Mouse (Mus musculus) stomach, postnatal 0 days (tissue): ENCODE results near the gene Sergef. TPM values are rescaled to one million over a fixed set of nuclear protein-coding genes. Genes with fewer than 3 reads are reported as not detected.

ENCODE experiments used
- ATAC-seq: fragments of 200-750 bp; cut with Nextera tagmentation; 2 replicates; pipeline ENCODE4 v1.8.0; 2017; ENCODE audit not compliant: low FRiP score, low TSS enrichment
- DNase-seq: peaks from one replicate; pipeline ENCODE4 v3.0.0-alpha.2; 2016; ENCODE audit warnings: low spot score
- H3K27ac ChIP-seq: fragments of 300-500 bp; sonication (generic); replicated peaks from 2 replicates; pipeline ENCODE4 v1.5.1; 2014; ENCODE audit warnings: mild to moderate bottlenecking, control low read depth
- H3K27me3 ChIP-seq: fragments of 300-500 bp; sonication (generic); 2 replicates; pipeline ENCODE4 v1.6.1; 2014; ENCODE audit warnings: low read length; ENCODE audit not compliant: control insufficient read depth, insufficient read depth
- H3K36me3 ChIP-seq: fragments of 300-500 bp; sonication (generic); 2 replicates; pipeline ENCODE4 v1.6.1; 2014; ENCODE audit warnings: low read length, mixed read lengths; ENCODE audit not compliant: control insufficient read depth, insufficient read depth
- H3K4me1 ChIP-seq: fragments of 300-500 bp; sonication (generic); replicated peaks from 2 replicates; pipeline ENCODE4 v1.6.1; 2014; ENCODE audit warnings: antibody characterized with exemption; ENCODE audit not compliant: control insufficient read depth, insufficient read depth
- H3K4me2 ChIP-seq: fragments of 300-500 bp; sonication (generic); replicated peaks from 2 replicates; pipeline ENCODE4 v1.6.1; 2014; ENCODE audit warnings: low read depth, mild to moderate bottlenecking, control low read depth, moderate library complexity
- H3K4me3 ChIP-seq: fragments of 300-500 bp; sonication (generic); 2 replicates; pipeline ENCODE4 v1.5.1; 2014; ENCODE audit warnings: low read depth, low read length, control low read depth
- H3K9ac ChIP-seq: fragments of 300-500 bp; sonication (generic); 2 replicates; pipeline ENCODE4 v1.6.1; 2014; ENCODE audit warnings: mild to moderate bottlenecking, low read length, control low read depth, mixed read lengths
- H3K9me3 ChIP-seq: fragments of 300-500 bp; sonication (generic); 2 replicates; pipeline ENCODE4 v1.6.1; 2016; ENCODE audit warnings: low read length; ENCODE audit not compliant: control insufficient read depth
- CTCF ChIP-seq: IDR thresholded peaks from 2 replicates; pipeline ENCODE4 v1.5.1; 2016; ENCODE audit warnings: antibody characterized with exemption, low read depth, mild to moderate bottlenecking, moderate library complexity
- EP300 ChIP-seq: optimal IDR thresholded peaks from 2 replicates; pipeline ENCODE3; 2016; ENCODE audit warnings: antibody characterized with exemption
- whole genome bisulfite sequencing: fragments of 180-500 bp; shearing (Covaris S2); extraction: QIAGEN DNeasy Blood & Tissue Kit; methylation state at CpG from one replicate; pipeline ENCODE4 v1.1.7; 2014; 5-methylcytosine and 5-hydroxymethylcytosine counted together
- polyA plus RNA-seq: library from polyadenylated mRNA; unstranded; fragments of >200 nt; fragmentation: Nextera tagmentation; extraction: Ambion mirVana; gene quantifications from 2 replicates; pipeline ENCODE4 v1.2.1, GENCODE M21; 2015

The Sergef gene
- polyA plus RNA-seq, 1 experiment from 2014 or later = 11.4 TPM

DNA sequence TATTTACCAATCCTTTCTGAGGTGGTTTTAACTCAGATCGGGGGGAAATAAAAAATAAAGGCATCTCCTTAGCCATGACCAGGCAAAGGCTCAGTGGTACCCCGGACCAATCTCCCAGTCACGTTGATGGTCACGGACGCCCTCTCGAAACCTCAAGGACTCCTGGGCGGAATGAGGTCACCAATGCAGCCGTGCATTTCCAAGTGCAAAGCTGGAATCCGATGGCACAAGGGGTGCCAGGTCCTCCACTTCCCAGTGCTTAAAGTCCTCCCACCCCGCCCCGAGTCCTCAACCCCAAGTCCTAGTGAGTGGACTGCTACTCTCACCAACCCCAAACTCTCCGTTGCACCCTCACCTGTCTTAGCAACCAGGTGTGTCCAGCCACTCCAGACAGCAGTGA is 25.3 kb downstream of the Sergef start:
- no peaks in the 10 kb centered on the region for H3K4me1 ChIP-seq

DNA sequence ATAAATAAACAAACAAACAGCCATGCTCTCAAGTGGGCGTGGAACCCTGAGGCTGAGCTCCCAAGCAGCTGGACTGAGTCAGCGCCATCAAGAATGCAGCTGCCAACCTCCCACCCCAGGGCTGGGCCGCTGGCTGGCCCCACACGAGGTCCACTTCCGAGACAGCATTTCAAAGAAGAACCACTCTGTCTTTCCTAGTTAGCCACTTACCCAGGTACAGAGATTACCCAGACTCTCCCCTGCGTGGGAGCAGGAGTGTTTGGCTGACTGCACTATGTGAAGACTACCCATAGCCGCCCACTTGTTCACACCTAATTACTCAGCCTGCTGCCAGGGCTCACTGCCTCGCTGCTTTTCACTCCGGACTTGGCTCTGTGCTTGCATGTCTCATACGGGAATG is 26.5 kb downstream of the Sergef start:
- ATAC-seq = peak; percentile 19; the same call in 1 of the 2 replicates
- no peak overlapping the region for H3K4me3 ChIP-seq
- H3K27ac ChIP-seq = no peak overlapping the region
- no peaks in the 10 kb centered on the region for H3K27me3 ChIP-seq
- no peaks in the 10 kb centered on the region for H3K9me3 ChIP-seq
- TF ChIP-seq CTCF (no peak), EP300 (no peak)
- peaks cover 5% of the 10 kb centered on the region for H3K36me3 ChIP-seq
- no peak overlapping the region for H3K9ac ChIP-seq
- no peak for DNase-seq
- 70% methylated on average over 10 of the region's 10 CpGs for WGBS
- no peaks in the 10 kb centered on the region for H3K4me1 ChIP-seq
- H3K4me2 ChIP-seq = no peak overlapping the region

More for the DNA sequence above, 25.3 kb downstream of the Sergef start:
- Histone ChIP-seq H3K4me3 (no peak overlapping the region), H3K9ac (no peak overlapping the region), H3K9me3 (no peaks in the 10 kb centered on the region), H3K36me3 (peaks cover 5% of the 10 kb centered on the region), H3K27me3 (no peaks in the 10 kb centered on the region), H3K27ac (no peak overlapping the region), H3K4me2 (no peak overlapping the region)
- WGBS = 91% methylated on average over 12 of the region's 12 CpGs
- no peak for TF ChIP-seq EP300
- TF ChIP-seq CTCF = no peak
- ATAC-seq (no peak), DNase-seq (no peak)

DNA sequence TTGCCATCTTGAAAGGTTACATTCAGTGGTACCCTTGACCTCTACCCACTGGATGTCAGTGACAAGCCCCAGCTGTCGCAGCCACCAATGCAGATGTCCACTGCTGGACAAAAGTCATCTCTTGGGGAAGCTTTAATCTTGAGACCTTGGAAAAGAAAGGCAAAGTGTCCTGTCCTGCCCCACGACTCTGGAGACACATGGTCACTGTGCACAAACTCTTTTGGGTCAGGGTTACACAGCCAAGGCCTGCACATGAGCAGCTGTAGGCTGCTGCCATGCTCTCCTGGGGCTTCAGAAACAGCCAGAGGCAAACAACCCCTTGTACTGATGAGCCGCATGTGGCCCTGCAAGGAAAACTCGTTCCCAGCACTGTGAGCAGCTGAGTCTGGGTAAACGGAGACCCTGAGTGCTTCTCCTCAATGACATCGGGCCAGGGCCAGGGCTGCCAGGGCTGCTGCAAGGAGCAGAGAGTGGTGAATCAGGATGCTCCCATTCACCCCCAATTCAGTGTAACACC is 27.1 kb downstream of the Sergef start:
- WGBS = 74% methylated on average over 6 of the region's 6 CpGs
- no peak overlapping the region for H3K4me2 ChIP-seq
- TF ChIP-seq EP300 = no peak
- TF ChIP-seq CTCF = no peak
- no peaks in the 10 kb centered on the region for H3K9me3 ChIP-seq
- H3K36me3 ChIP-seq = peaks cover 5% of the 10 kb centered on the region
- no peak overlapping the region for H3K4me3 ChIP-seq
- DNase-seq = no peak
- no peaks in the 10 kb centered on the region for H3K4me1 ChIP-seq
- H3K27me3 ChIP-seq = no peaks in the 10 kb centered on the region
- peak overlapping the region; percentile 25; the same call in 1 of the 2 replicates for H3K27ac ChIP-seq
- ATAC-seq = no peak
- no peak overlapping the region for H3K9ac ChIP-seq

DNA sequence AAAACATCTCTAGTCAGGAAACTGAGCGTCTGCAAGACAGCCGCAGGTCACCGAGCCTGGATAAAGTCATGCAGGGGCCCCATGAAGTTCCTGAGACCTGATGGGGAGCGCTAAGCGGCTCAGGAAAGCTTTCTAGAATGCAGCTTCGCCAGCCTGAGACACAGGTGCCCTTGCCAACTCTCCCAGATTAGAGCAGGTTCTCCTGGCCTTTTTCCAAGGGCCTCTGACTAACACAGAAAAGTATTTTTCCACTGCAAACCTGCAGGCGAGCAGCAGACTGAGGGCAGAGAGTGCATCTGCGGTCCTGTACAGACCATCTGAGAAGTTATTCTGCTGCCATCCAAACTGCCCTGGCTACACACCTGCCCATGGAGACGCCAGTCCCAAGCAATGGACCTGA is 27.6 kb downstream of the Sergef start:
- H3K27ac ChIP-seq = peak overlapping the region; percentile 25; the same call in 1 of the 2 replicates
- H3K36me3 ChIP-seq = peaks cover 5% of the 10 kb centered on the region
- H3K4me2 ChIP-seq = no peak overlapping the region
- no peaks in the 10 kb centered on the region for H3K4me1 ChIP-seq
- H3K9me3 ChIP-seq = no peaks in the 10 kb centered on the region
- ATAC-seq (no peak), DNase-seq (peak; percentile 61)
- no peak overlapping the region for H3K4me3 ChIP-seq
- no peak for TF ChIP-seq EP300
- TF ChIP-seq CTCF = no peak
- 57% methylated on average over 9 of the region's 9 CpGs for WGBS
- H3K27me3 ChIP-seq = no peaks in the 10 kb centered on the region
- H3K9ac ChIP-seq = no peak overlapping the region

DNA sequence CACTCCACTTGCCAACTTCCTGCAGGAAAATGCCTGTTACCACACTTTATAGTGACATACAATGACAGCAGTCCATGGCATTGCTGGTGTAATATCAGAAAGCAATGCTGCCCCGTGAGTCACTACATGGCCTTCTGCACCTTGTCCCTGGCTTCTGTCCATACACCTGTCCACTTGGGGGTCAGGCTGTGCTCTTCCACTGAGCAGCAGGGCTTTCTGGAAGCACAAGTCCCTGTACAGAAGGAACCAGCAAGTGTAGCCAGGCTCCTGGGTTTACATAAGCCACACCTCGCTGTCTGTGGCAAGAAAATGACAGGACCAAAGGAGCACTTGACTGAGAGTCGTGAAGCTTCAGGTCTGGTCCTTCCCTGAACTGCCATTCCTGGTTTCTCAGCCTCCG is 30.3 kb downstream of the Sergef start:
- H3K27me3 ChIP-seq = no peaks in the 10 kb centered on the region
- no peak overlapping the region for H3K27ac ChIP-seq
- DNase-seq = no peak
- no peaks in the 10 kb centered on the region for H3K9me3 ChIP-seq
- no peak for TF ChIP-seq EP300
- TF ChIP-seq CTCF = no peak
- H3K4me2 ChIP-seq = no peak overlapping the region
- WGBS = 69% methylated on average over 4 of the region's 4 CpGs
- H3K9ac ChIP-seq = no peak overlapping the region
- ATAC-seq = 0 out of 2 replicates have a peak, but pooled peaks have one; percentile 36
- peaks cover under 1% of the 10 kb centered on the region; the same call in 1 of the 2 replicates for H3K36me3 ChIP-seq
- no peak overlapping the region for H3K4me3 ChIP-seq
- no peaks in the 10 kb centered on the region for H3K4me1 ChIP-seq

DNA sequence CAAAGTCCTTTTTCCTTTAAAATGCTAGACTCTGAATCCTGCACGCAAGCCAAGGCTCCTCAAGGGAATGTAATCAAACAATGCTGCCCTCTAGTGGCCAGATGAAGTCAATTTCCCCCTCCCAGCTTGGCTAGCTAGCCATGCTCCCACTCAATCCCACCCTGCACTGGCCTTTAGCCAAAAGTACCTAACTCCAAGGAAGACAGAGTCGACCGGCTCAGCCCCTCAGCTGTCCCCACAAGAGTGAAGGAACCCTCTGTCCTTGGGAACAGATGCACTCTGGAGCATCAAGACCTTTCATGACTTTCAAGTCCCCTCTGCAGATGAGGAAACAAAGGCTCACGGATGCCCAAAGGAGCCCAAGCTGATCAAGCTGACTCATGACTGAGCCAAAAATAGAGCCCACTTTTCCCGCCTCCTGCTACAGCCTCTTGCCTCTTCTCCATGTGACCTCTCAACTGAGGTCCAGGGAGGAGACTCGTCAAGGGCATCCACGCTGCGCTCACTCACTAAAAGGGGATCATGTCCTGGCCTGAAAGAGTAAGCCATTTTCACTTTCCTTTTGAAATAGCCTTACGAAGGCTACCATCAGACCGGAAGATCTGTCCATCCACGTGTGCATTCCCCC is 32.1 kb downstream of the Sergef start:
- Histone ChIP-seq H3K4me2 (no peak overlapping the region), H3K36me3 (no peaks in the 10 kb centered on the region), H3K27ac (no peak overlapping the region), H3K27me3 (no peaks in the 10 kb centered on the region), H3K9ac (no peak overlapping the region), H3K9me3 (no peaks in the 10 kb centered on the region), H3K4me1 (no peaks in the 10 kb centered on the region), H3K4me3 (no peak overlapping the region)
- ATAC-seq (no peak), DNase-seq (peak; percentile 38)
- 53% methylated on average over 11 of the region's 11 CpGs for WGBS
- TF ChIP-seq EP300 (no peak), CTCF (peak; percentile 86)
